Mouse (Mus musculus) frontal cortex, adult 2 months (tissue): ENCODE measurements around the gene Dio2. TPM values are rescaled to one million over a fixed set of nuclear protein-coding genes. Genes with fewer than 3 reads are reported as not detected.

Experiments used
- DNase-seq, 2 experiments: peaks; one replicate each; pipeline ENCODE4 v3.0.0; 2022; ENCODE audit warnings: low spot score in 1 of 2; ENCODE audit errors: extremely low spot score in 1 of 2
- polyA plus RNA-seq: library from polyadenylated mRNA; depleted of rRNA; stranded (reverse); fragments of >200 nt; gene quantifications from 2 replicates; pipeline ENCODE4 v1.2.3, GENCODE M21; 2012; rRNA removed

Dio2 gene
- polyA plus RNA-seq = 33.1 and 36.9 TPM in 2 replicates

DNA sequence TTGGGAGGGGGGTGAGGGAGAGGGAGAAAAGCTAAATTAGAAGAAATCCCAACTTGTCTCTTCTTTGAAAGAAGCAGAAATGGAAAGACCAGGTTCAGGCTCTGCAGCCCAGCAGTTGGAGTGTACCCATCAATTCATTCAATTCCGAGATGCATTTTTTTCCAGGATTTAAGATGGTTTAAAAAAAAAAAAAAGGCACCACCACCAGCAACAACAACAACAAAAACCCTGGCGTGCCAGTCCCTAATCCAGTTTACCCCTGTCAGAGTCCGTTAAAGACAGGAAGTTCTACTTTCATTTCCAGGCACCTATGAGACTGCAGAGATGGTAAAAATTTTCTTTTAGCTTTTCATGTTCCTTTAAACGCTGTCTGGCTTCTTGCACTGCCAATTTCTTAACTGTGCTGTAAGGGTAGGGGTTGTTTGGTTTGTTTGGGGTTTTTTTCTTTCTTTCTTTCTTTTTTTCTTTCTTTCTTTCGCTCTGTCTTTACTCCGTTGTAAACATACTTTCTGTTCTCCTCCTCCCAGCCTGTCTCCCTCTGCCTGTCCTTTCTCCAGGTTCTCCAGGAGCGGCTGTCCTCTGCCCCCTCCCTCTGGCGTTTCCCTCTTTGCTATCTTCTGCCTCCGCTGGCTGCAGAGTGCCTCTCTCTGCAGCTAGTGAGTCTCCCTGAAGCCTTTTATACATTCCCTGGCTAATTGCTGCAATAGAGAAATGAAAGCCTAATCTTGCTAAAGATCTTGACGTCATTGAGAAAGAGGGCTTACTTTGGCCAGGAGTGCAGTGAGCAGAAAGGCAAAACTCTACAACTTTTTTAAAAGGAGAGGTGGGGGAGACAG lies at the start of gene Dio2:
Dio2 (minus strand) TSS at position 51 of the 836 bp plus-strand sequence.
- DNase-seq = peak in 1 of 2 experiments; percentile 36

DNA sequence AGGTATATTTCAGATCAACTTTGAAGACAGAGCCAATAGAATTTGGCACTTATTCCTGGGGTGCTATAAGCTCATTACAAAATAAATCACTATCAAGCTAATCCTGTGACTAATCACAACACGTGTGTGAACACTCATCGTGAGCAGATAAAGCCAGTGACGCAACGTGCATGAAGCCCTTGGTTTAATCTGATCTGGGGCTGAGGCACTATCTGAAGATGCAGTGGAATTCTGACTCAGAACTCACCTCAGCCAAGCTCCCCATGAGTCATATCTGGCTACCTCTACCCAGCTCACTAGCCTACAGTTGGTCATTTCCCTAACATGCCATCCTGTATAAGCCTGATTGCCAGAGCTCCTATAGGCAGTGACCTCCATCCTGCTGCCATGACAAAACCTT lies 43.2 kb upstream of the Dio2 start:
- DNase-seq = no peak

DNA sequence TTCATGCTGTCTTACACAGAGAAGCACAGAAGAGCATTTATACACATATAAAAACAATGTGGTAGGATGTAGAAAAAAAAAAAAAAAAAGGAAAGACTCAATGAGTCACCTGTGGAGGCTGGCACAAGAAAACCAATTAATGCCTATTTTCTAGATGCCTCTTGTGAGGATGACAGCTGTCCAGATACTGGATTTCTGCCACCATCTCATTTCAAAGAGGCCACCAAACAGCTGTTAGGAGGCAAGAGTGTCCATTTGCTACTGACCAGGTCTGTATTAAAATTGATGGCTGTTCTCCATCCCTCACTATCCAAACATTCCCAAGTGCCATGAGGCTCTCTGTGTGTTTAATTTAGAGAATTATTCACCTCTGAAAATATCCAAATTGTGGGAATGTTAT lies 6.5 kb upstream of the Dio2 start:
- no peak for DNase-seq

GRCm38 (mm10) chr12:90743633-90744032 lies 5.4 kb upstream of the Dio2 start:
- peak in 1 of 2 experiments; percentile 47 for DNase-seq

DNA sequence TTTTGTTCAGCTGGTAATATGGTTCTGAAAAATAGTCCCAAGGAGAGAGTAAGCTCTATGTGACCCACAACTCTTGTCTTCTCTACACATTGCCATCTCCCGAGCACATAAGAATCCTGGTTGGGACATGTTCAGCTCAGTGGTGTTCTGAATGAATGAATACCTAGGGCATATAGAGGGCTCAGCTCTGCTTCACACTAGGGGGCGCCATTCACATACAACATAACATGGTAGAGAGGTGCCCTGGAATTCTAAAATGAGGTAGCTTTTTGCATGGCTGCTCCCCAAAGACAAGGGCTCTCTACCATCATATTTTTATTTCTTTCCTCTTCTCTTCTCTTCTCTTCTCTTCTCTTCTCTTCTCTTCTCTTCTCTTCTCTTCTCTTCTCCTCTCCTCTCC lies 2.2 kb upstream of the Dio2 start:
- DNase-seq = peak; percentile 58 to 87

DNA sequence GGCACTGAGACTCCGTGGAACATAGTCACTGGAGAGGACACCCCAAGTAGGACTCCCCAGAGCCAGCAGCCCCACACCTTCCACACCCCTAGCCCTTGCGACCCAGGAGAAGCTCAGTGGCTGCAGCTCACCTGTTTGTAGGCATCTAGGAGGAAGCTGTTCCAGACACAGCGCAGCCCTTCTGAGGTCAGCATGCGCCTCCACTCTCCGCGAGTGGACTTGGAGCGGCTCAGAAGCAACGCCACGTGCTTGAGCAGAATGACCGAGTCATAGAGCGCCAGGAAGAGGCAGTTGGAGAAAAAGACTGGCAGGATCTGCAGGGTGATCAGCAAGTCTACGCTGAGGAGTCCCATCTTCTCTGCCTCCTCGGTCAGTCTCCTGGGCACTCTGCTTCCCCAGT lies 306 bp downstream of the Dio2 start:
- DNase-seq = no peak

- DNase-seq = no peak
These were observed 2.8 kb downstream of the Dio2 start for GRCm38 (mm10) chr12:90735447-90735846.

DNA sequence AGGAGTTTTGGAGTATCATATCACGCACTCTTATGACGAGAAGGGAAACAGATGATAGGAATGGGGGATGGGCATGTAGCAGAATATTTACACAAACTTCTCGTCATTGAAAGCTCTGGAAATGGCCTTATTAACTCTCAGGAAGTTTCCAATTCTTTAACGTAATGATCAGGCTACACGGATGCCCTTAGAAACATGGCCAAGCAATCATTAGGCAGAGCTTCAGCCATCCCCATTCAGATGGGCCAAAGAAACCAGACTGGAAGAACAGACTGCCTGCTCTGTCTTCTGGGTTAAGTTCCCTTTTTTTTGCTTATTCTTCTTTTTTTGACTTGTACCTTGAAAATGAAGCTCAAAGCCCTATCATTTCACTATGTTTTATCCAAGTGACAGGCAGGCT lies 3.7 kb downstream of the Dio2 start:
- DNase-seq = no peak

DNA sequence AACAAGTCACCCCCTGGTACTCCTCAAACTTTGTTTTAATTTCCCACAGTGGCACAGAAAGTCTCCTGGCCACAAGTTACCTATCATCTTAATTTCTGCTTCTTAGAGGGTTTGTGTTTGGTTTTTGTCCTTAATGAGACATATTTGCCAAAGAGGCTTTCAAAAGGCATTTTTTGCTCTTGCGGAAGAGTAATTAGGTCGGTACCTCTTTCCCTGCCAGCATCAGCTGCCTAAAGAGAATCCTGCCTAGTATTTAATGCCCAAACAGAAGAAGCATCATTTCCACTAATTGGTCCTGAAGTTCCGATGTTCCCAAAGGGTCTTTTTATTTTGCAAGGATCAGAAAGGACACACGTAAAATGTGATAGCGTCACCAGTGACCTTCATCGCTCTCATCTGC lies 4.5 kb downstream of the Dio2 start:
- DNase-seq = no peak

- DNase-seq = peak in 1 of 2 experiments; percentile 53
These were observed 8.6 kb downstream of the Dio2 start for GRCm38 (mm10) chr12:90729648-90730047.

DNA sequence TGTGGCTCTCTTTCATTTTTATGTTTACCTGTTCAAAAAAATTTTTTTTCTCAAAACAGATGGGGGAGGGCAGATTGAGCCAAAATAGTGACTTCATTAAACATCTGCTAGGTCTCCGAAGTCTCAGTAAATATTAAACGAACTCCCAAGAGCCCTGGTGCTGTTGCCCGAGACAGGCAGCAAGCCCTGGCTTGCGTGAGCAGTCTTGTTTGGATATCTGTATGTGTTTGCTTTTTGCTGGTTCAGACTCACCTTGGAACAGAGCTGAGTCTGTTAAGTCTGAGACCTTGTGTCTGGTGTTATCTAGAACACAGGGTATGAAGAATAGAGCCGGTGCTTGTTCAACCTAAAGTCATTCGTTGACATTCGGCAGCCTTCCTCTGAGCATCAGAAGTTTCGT lies 13.1 kb downstream of the Dio2 start:
- DNase-seq = no peak

DNA sequence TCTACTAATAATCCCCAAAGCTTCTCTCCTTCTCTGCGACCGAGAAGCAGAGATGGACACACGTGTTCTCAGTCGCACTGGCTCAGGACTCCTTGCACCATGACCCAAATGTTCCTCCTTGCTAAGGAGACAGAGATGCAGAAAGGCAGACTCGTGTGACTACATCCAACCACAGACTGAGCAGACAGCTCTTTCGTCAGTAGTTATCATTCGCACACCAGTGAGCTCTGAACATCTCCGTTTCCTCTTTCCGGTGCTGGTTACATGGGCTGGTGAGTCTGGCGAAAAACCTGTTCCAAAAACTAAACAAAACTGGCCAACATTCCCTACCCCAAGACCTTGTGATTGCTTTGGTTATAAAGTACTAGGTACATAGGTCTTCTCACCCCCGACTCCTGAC lies 13.6 kb downstream of the Dio2 start:
- DNase-seq = no peak

- no peak for DNase-seq
These were observed 44.1 kb downstream of the Dio2 start for GRCm38 (mm10) chr12:90694135-90694534.
